ENCODE assay signal across 11 mouse cellular contexts in genomic region chr2:120482506-120483389, GRCm38 (mm10). TPM values are rescaled to one million over a fixed set of nuclear protein-coding genes. Genes with fewer than 3 reads are reported as not detected.
DNase-seq lines count a peak whose midpoint lies in the region; ATAC-seq and TF ChIP-seq lines count a peak whose summit lies in the region.
"Had no signal": no experiment of that assay in that cellular context is flagged by ENCODE, and none has a peak within 500 bp of the region (broad histone marks: within the 10 kb centered on the region; RNA-seq: fewer than 3 reads in every experiment).

No protein-coding gene starts in this region.

- 58% methylated on average over 8 of the region's 8 CpGs for WGBS in intestine, embryonic 15.5 days

- TF ChIP-seq POLR2A in myocyte (IDR thresholded peaks at IDR 0.05; ENCODE audit: insufficient read length, low read depth): no peak

- 0 out of 2 replicates have a peak overlapping the region, but pooled peaks have one; percentile 0 for H3K4me2 ChIP-seq in intestine, embryonic 15.5 days (replicated peaks)
- H3K4me2 ChIP-seq in myocyte (ENCODE audit: low read depth): peak overlapping the region; percentile 46

- 0 out of 2 replicates have a peak overlapping the region, but pooled peaks have one; percentile 4 for H3K27ac ChIP-seq in intestine, embryonic 15.5 days

- H3K4me1 ChIP-seq in intestine, embryonic 15.5 days (replicated peaks): no peaks in the 10 kb centered on the region

- ATAC-seq in intestine, embryonic 15.5 days: peak; percentile 89

- no peaks in the 10 kb centered on the region for H3K9me3 ChIP-seq in intestine, embryonic 15.5 days
- H3K9me3 ChIP-seq: G1E had no signal

- no peaks in the 10 kb centered on the region for H3K79me2 ChIP-seq in myocyte (ENCODE audit: control insufficient read depth, insufficient read depth)

- H3K9ac ChIP-seq in intestine, embryonic 15.5 days: no peak overlapping the region

- DNase-seq in 416B (ENCODE audit: low read depth): peak; percentile 47
- DNase-seq in brain, adult 2 months (ENCODE audit: low read depth, low spot score): peak; percentile 27
- DNase-seq in cerebellum, postnatal 14 days: no peak
- DNase-seq in cerebellum, adult 9-11 months: no peak
- no peak for DNase-seq in testis, postnatal 14 days (ENCODE audit: low spot score)
- no peak for DNase-seq in layer of hippocampus, postnatal 25 days (ENCODE audit: extremely low spot score in 1 of 2, low spot score in 1 of 2)
- DNase-seq: adrenal gland, adult 8-10 months; cerebellum, postnatal 25 days had no signal

- no peaks in the 10 kb centered on the region for H3K36me3 ChIP-seq in intestine, embryonic 15.5 days
- no peaks in the 10 kb centered on the region for H3K36me3 ChIP-seq in myocyte (ENCODE audit: control insufficient read depth, insufficient read depth)
- H3K36me3 ChIP-seq: G1E had no signal

- no peak overlapping the region for H3ac ChIP-seq in myocyte (ENCODE audit: control insufficient read depth, insufficient read length)

- H3K4me3 ChIP-seq in intestine, embryonic 15.5 days (replicated peaks): no peak overlapping the region
- no peak overlapping the region for H3K4me3 ChIP-seq in myocyte

- no peaks in the 10 kb centered on the region for H3K27me3 ChIP-seq in intestine, embryonic 15.5 days (replicated peaks)
- no peaks in the 10 kb centered on the region for H3K27me3 ChIP-seq in myocyte (ENCODE audit: control insufficient read depth, insufficient read depth, insufficient read length)

TF ChIP-seq in myocyte, 11 proteins besides CTCF, POLR2A, EP300 and RAD21:
- TF ChIP-seq MYOG (IDR thresholded peaks at IDR 0.05; ENCODE audit: control insufficient read depth in 1 of 3, insufficient read depth in 1 of 3, insufficient read length in 2 of 3, low read depth in 2 of 3): no peak

RNA-seq across cellular contexts. Expression of gene Capn3, which starts 26.9 kb away (rescaled TPM):
- 0.89 and 1.0 TPM in 2 replicates for polyA plus RNA-seq in intestine, embryonic 15.5 days (2015; fragmentation: Nextera tagmentation; extraction: Ambion mirVana)
- polyA plus RNA-seq in myocyte (2012; fragmentation: generic; extraction: Trizol): 15.9 TPM
- total RNA-seq in layer of hippocampus, postnatal 25 days (2021): 10 to 100 TPM; 13.6 to 17.0 TPM
- polyA plus RNA-seq: G1E had no signal

Comparison
In these comparisons a context has a peak if more than half of its experiments do, and no peak if none do; other contexts are left out.
1. DNase-seq: peak in 416B (single experiment) and brain, adult 2 months (single experiment); none in cerebellum, postnatal 14 days (0 of 2), cerebellum, adult 9-11 months (single experiment), testis, postnatal 14 days (single experiment) and layer of hippocampus, postnatal 25 days (0 of 2).